Comparison of ENCODE assay signal across 8 mouse cellular contexts in genomic region chr11:101082208-101083082, GRCm38 (mm10). TPM values are rescaled to one million over a fixed set of nuclear protein-coding genes. Genes with fewer than 3 reads are reported as not detected.
DNase-seq lines count a peak whose midpoint lies in the region; ATAC-seq and TF ChIP-seq lines count a peak whose summit lies in the region.

TSS of gene Coasy (plus strand) at chr11:101082565.

- H3K9ac ChIP-seq in hindbrain, postnatal 0 days (replicated peaks; ENCODE audit: low read length), result peak within 1 kb of the TSS; percentile 90

- H3K4me3 ChIP-seq in gastrocnemius, adult 2 months, result peak within 1 kb of the TSS; percentile 78
- H3K4me3 ChIP-seq in hindbrain, postnatal 0 days (ENCODE audit: low read length), result peak within 1 kb of the TSS; percentile 75
- H3K4me3 ChIP-seq in left cerebral cortex, adult 2 months, result peak within 1 kb of the TSS; percentile 91

- intact Hi-C loops in gastrocnemius, adult 2 months (cut with DNase I), result loop anchor here (5.0 kb wide), 1 partner anchor 95 kb away; the partner anchor contains the start of gene Ccr10
- intact Hi-C loops in left cerebral cortex, adult 2 months (cut with DNase I), result loop anchor here (2.0 kb wide), 1 partner anchor 94 kb away; no protein-coding TSS in a partner anchor

- WGBS in hindbrain, postnatal 0 days, result under 1% methylated on average over 51 of the region's 51 CpGs

- H3K4me2 ChIP-seq in hindbrain, postnatal 0 days (ENCODE audit: low read depth, low read length), result peak within 1 kb of the TSS; percentile 100

- peak; percentile 48 for TF ChIP-seq CTCF in gastrocnemius, adult 2 months (IDR thresholded peaks at IDR 0.05)
- peak; percentile 68 for TF ChIP-seq CTCF in hindbrain, postnatal 0 days (IDR thresholded peaks at IDR 0.05; ENCODE audit: low read depth)
- peak; percentile 55 for TF ChIP-seq CTCF in left cerebral cortex, adult 2 months (IDR thresholded peaks at IDR 0.05)

- peaks cover 26% of the 10 kb centered on the region for H3K27me3 ChIP-seq in hindbrain, postnatal 0 days (ENCODE audit: insufficient read depth, low read length)

- peak within 1 kb of the TSS; percentile 97 for H3K27ac ChIP-seq in gastrocnemius, adult 2 months
- H3K27ac ChIP-seq in hindbrain, postnatal 0 days, result peak within 1 kb of the TSS; percentile 94
- H3K27ac ChIP-seq in left cerebral cortex, adult 2 months, result peak within 1 kb of the TSS; percentile 96

- no peaks in the 10 kb centered on the region for H3K9me3 ChIP-seq in hindbrain, postnatal 0 days (ENCODE audit: low read length)

- no peaks in the 10 kb centered on the region for H3K36me3 ChIP-seq in hindbrain, postnatal 0 days (ENCODE audit: insufficient read depth, low read length)

- H3K4me1 ChIP-seq in hindbrain, postnatal 0 days (ENCODE audit: insufficient read depth, low read length), result peaks cover 22% of the 10 kb centered on the region; the same call in 1 of the 2 replicates

- peak; percentile 90 for ATAC-seq in hindbrain, postnatal 0 days
- peak; percentile 68 for ATAC-seq in megakaryocyte, adult 5-6 weeks (ENCODE audit: poor library complexity, severe bottlenecking)

- DNase-seq in ZHBTc4 (ENCODE audit: low read depth, low spot score), result peak; percentile 95
- DNase-seq in cerebellum, postnatal 4 days (ENCODE audit: low spot score in 2 of 2), result peak; percentile 57 to 84
- peak; percentile 89 for DNase-seq in gastrocnemius, adult 2 months
- DNase-seq in hindbrain, postnatal 0 days (ENCODE audit: low spot score), result peak; percentile 95
- peak; percentile 87 to 89 for DNase-seq in left cerebral cortex, adult 2 months (ENCODE audit: extremely low spot score in 1 of 2, low spot score in 2 of 2)
- peak; percentile 92 for DNase-seq in right cerebral cortex, adult 2 months (ENCODE audit: low spot score in 2 of 2)
- peak; percentile 75 to 82 for DNase-seq in urinary bladder, postnatal 36 days (ENCODE audit: low spot score in 2 of 2)

RNA-seq across cellular contexts. Expression of gene Coasy, which starts in this region (rescaled TPM):
- total RNA-seq in gastrocnemius, adult 2 months (2021), result 1 to 10 TPM; 7.1 to 9.8 TPM
- 45.7 and 53.2 TPM in 2 replicates for total RNA-seq in hindbrain, postnatal 0 days (2014; rRNA removed)
- 34.5 and 35.1 TPM in 2 replicates for polyA plus RNA-seq in hindbrain, postnatal 0 days (2015; fragmentation: Nextera tagmentation; extraction: Ambion mirVana)
- total RNA-seq in left cerebral cortex, adult 2 months (2021), result 10 to 100 TPM; 22.5 to 24.1 TPM
- total RNA-seq in megakaryocyte, adult 5-6 weeks (2015), result 10.6 and 13.1 TPM in 2 replicates
- 11.4 and 15.8 TPM in 2 replicates for total RNA-seq in megakaryocyte, adult 5-6 weeks (2017)

Comparison
In these comparisons a context has a peak if more than half of its experiments do, and no peak if none do; other contexts are left out.
1. Peak in every context shown above with its lines: DNase-seq, ATAC-seq, H3K4me3 ChIP-seq and H3K27ac ChIP-seq.